ENCODE assay signal across 17 mouse cellular contexts in the genomic region with DNA sequence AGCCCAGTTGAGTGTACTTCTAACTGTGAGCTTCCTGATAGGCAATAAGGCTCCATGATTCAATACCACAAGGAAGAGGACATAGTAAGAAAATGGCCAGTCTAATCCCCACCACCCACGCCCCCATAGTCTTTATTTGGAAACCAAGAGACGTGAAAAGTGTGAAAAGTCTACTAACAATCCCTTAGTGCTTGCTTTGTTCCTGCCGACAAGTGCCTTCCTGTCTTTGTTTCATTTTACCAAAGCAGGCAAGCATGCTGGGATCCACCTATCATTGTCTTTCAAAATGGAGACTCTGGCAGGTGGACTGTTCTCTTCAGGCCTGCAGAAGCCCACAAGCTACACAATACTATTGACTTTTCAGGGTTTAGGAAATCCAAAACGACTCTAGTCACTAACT.
"Had no signal": no experiment of that assay in that cellular context is flagged by ENCODE, and none has a peak within 500 bp of the region (broad histone marks: within the 10 kb centered on the region; RNA-seq: fewer than 3 reads in every experiment).

No protein-coding gene starts in this region.

- H3K9ac ChIP-seq: lung, embryonic 15.5 days; midbrain, embryonic 13.5 days; midbrain, embryonic 15.5 days; neural tube, embryonic 12.5 days; stomach, embryonic 15.5 days had no signal

- H3K4me1 ChIP-seq: lung, embryonic 15.5 days; midbrain, embryonic 15.5 days; neural tube, embryonic 12.5 days; stomach, embryonic 15.5 days had no signal

- H3K27me3 ChIP-seq: lung, embryonic 15.5 days; megakaryocyte, embryonic 14.5 days; midbrain, embryonic 13.5 days; midbrain, embryonic 15.5 days; neural tube, embryonic 12.5 days; stomach, embryonic 15.5 days had no signal

- H3K36me3 ChIP-seq: lung, embryonic 15.5 days; midbrain, embryonic 15.5 days; stomach, embryonic 15.5 days had no signal

- DNase-seq: lung, adult 2 months; lung, postnatal 14 days; lung, postnatal 36 days; right cerebral cortex, postnatal 14 days; thymus, adult 2 months; thymus, postnatal 25 days; thymus, postnatal 4 days had no signal

- H3K27ac ChIP-seq: lung, embryonic 15.5 days; macrophage; midbrain, embryonic 13.5 days; midbrain, embryonic 15.5 days; neural tube, embryonic 12.5 days; stomach, embryonic 15.5 days; stomach, postnatal 0 days had no signal

- ATAC-seq: lung, postnatal 0 days; midbrain, embryonic 13.5 days; midbrain, embryonic 15.5 days had no signal

- H3K9me3 ChIP-seq: lung, embryonic 15.5 days; megakaryocyte, embryonic 14.5 days; midbrain, embryonic 13.5 days; midbrain, embryonic 15.5 days; neural tube, embryonic 12.5 days; stomach, embryonic 15.5 days had no signal

- H3K4me3 ChIP-seq: lung, embryonic 15.5 days; megakaryocyte, embryonic 14.5 days; midbrain, embryonic 13.5 days; midbrain, embryonic 15.5 days; neural tube, embryonic 12.5 days; stomach, embryonic 15.5 days had no signal

- H3K4me2 ChIP-seq: lung, embryonic 15.5 days; midbrain, embryonic 11.5 days; midbrain, embryonic 13.5 days; midbrain, embryonic 15.5 days; neural tube, embryonic 12.5 days; stomach, embryonic 15.5 days had no signal
